Mouse (Mus musculus): Measurements from ENCODE around the gene Gm9803.
"Not testable (repeated sequence)": the region's sequence is repeated elsewhere in the genome, so short reads cannot be mapped to it uniquely, and the experiment has no call there.

Gm9803 gene

GRCm38 (mm10) chr10:43523931-43524330, at the start of gene Gm9803:
Gene Gm9803, plus strand, starts transcription at chr10:43524084.
- not testable (repeated sequence) for DNase-seq (ENCODE audit: low read depth, low spot score)

GRCm38 (mm10) chr10:43475376-43475775, 48.5 kb upstream of the Gm9803 start:
- DNase-seq (ENCODE audit: low read depth, low spot score), result no peak

GRCm38 (mm10) chr10:43477459-43477858, 46.4 kb upstream of the Gm9803 start:
- no peak for DNase-seq (ENCODE audit: low read depth, low spot score)

GRCm38 (mm10) chr10:43477865-43478681, 45.8 kb upstream of the Gm9803 start:
- peak; percentile 53 for DNase-seq (ENCODE audit: low read depth, low spot score)

- DNase-seq (ENCODE audit: low read depth, low spot score), result peak; percentile 25
These were observed 45.0 kb upstream of the Gm9803 start, which contains the start of gene Bend3 for GRCm38 (mm10) chr10:43478751-43479435. Gene Bend3, plus strand, starts transcription at chr10:43478831.

GRCm38 (mm10) chr10:43479436-43480157, 44.3 kb upstream of the Gm9803 start:
- peak; percentile 68 for DNase-seq (ENCODE audit: low read depth, low spot score)

GRCm38 (mm10) chr10:43480227-43480849, 43.5 kb upstream of the Gm9803 start:
- DNase-seq (ENCODE audit: low read depth, low spot score), result peak; percentile 18

- no peak for DNase-seq (ENCODE audit: low read depth, low spot score)
These were observed 42.7 kb upstream of the Gm9803 start for GRCm38 (mm10) chr10:43481179-43481578.

GRCm38 (mm10) chr10:43482021-43482420, 41.9 kb upstream of the Gm9803 start:
- no peak for DNase-seq (ENCODE audit: low read depth, low spot score)

GRCm38 (mm10) chr10:43483426-43483995, 40.4 kb upstream of the Gm9803 start:
- peak; percentile 9 for DNase-seq (ENCODE audit: low read depth, low spot score)

GRCm38 (mm10) chr10:43485751-43486268, 38.1 kb upstream of the Gm9803 start:
- DNase-seq (ENCODE audit: low read depth, low spot score), result no peak

GRCm38 (mm10) chr10:43487441-43488010, 36.4 kb upstream of the Gm9803 start:
- no peak for DNase-seq (ENCODE audit: low read depth, low spot score)

- no peak for DNase-seq (ENCODE audit: low read depth, low spot score)
These were observed 35.6 kb upstream of the Gm9803 start for GRCm38 (mm10) chr10:43488258-43488657.

- no peak for DNase-seq (ENCODE audit: low read depth, low spot score)
These were observed 34.7 kb upstream of the Gm9803 start for GRCm38 (mm10) chr10:43489139-43489538.

- DNase-seq (ENCODE audit: low read depth, low spot score), result peak; percentile 20
These were observed 34.3 kb upstream of the Gm9803 start for GRCm38 (mm10) chr10:43489550-43489949.

GRCm38 (mm10) chr10:43490034-43490433, 33.9 kb upstream of the Gm9803 start:
- DNase-seq (ENCODE audit: low read depth, low spot score), result no peak

GRCm38 (mm10) chr10:43490846-43491245, 33.0 kb upstream of the Gm9803 start:
- no peak for DNase-seq (ENCODE audit: low read depth, low spot score)

- DNase-seq (ENCODE audit: low read depth, low spot score), result no peak
These were observed 21.3 kb upstream of the Gm9803 start for GRCm38 (mm10) chr10:43502599-43502998.

- no peak for DNase-seq (ENCODE audit: low read depth, low spot score)
These were observed 19.6 kb upstream of the Gm9803 start for GRCm38 (mm10) chr10:43504291-43504690.

GRCm38 (mm10) chr10:43507051-43507450, 16.8 kb upstream of the Gm9803 start:
- DNase-seq (ENCODE audit: low read depth, low spot score), result no peak

- DNase-seq (ENCODE audit: low read depth, low spot score), result no peak
These were observed 14.7 kb upstream of the Gm9803 start for GRCm38 (mm10) chr10:43509228-43509627.
